Mouse (Mus musculus) lung, adult 10 weeks (tissue): ENCODE data around the gene Snca. TPM values are rescaled to one million over a fixed set of nuclear protein-coding genes. Genes with fewer than 3 reads are reported as not detected.

ENCODE experiments used
- polyA plus RNA-seq: library from polyadenylated mRNA; stranded (reverse); fragments of 350-450 nt; fragmentation: Illumina TruSeq; extraction: RNeasy Lipid Tissue Mini Kit (QIAGEN cat#74804); gene quantifications from one replicate; pipeline ENCODE4 v1.2.3, GENCODE M21; 2014; ENCODE audit warnings: low read depth, low replicate concordance; ENCODE audit not compliant: insufficient read depth

The Snca gene
- polyA plus RNA-seq: 17.6 TPM

GRCm38 (mm10) chr6:60829282-60829891 lies at the start of gene Snca:
TSS of gene Snca (minus strand) at chr6:60829855.

Other genes with a start within 250 kb of the Snca start
- 4.6 TPM for gene Mmrn1, start 95.1 kb upstream of the Snca start, polyA plus RNA-seq